Comparison of ENCODE assay signal across 20 mouse cellular contexts in the genomic region with DNA sequence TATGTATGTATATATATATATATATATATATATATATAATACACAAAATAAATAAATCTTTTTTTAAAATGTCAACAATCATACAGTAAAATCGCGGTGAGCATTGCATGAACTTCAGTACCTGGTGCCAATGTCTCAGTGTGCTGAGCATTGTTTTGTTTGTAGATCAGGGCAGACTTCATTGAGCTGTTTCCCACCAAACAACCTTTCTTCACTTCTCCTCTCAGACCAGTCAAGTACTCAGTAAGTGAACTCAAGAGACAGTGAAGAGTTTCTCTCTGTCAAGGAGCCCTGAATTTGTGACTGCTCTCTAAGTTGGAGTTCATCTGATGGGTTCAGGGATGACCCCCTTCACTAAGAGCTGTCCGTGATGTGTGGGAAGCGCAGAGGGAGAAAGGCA. TPM values are rescaled to one million over a fixed set of nuclear protein-coding genes. Genes with fewer than 3 reads are reported as not detected.
DNase-seq lines count a peak whose midpoint lies in the region; ATAC-seq lines count a peak whose summit lies in the region.
"Had no signal": no experiment of that assay in that cellular context is flagged by ENCODE, and none has a peak within 500 bp of the region (broad histone marks: within the 10 kb centered on the region; RNA-seq: fewer than 3 reads in every experiment).

No protein-coding gene starts in this region.

- peak; percentile 59 for DNase-seq in heart, adult 11 months
- no peak for DNase-seq in heart, postnatal 4 days
- DNase-seq in midbrain, embryonic 11.5 days (ENCODE audit: low spot score, missing footprints): peak; percentile 70
- DNase-seq: adrenal gland, adult 2 months; adrenal gland, adult 8-10 months; adrenal gland, postnatal 10 days; adrenal gland, postnatal 14 days; adrenal gland, postnatal 25 days; adrenal gland, postnatal 36 days; B cell, adult 2 months; cerebellum, adult 11 months; cerebellum, adult 11-12 months; cerebellum, adult 18-20 months had no signal

- H3K9ac ChIP-seq in midbrain, embryonic 11.5 days (ENCODE audit: low read length): no peak overlapping the region
- no peak overlapping the region for H3K9ac ChIP-seq in midbrain, embryonic 15.5 days

- H3K27ac ChIP-seq in midbrain, embryonic 11.5 days (ENCODE audit: low read depth, low read length): no peak overlapping the region
- H3K27ac ChIP-seq in midbrain, embryonic 15.5 days: no peak overlapping the region

- no peak overlapping the region for H3K4me3 ChIP-seq in midbrain, embryonic 11.5 days (ENCODE audit: low read depth, low read length)
- H3K4me3 ChIP-seq in midbrain, embryonic 15.5 days: no peak overlapping the region

- no peak overlapping the region for H3K4me2 ChIP-seq in midbrain, embryonic 11.5 days
- H3K4me2 ChIP-seq in midbrain, embryonic 15.5 days: no peak overlapping the region

- H3K9me3 ChIP-seq in midbrain, embryonic 11.5 days (ENCODE audit: control insufficient read depth, low read length): no peaks in the 10 kb centered on the region
- no peaks in the 10 kb centered on the region for H3K9me3 ChIP-seq in midbrain, embryonic 15.5 days

- no peak for ATAC-seq in midbrain, embryonic 11.5 days (ENCODE audit: low FRiP score)
- no peak for ATAC-seq in midbrain, embryonic 15.5 days (replicated peaks)
- ATAC-seq: activated CD4-positive, CD25-positive, alpha-beta regulatory T cell, adult 4 months; CD4-positive, CD25-positive, alpha-beta regulatory T cell, adult 4 months; Patski had no signal

- WGBS in midbrain, embryonic 11.5 days: 85% methylated on average over 4 of the region's 4 CpGs
- 90% methylated on average over 4 of the region's 4 CpGs for WGBS in midbrain, embryonic 15.5 days

- no peaks in the 10 kb centered on the region for H3K36me3 ChIP-seq in midbrain, embryonic 11.5 days (ENCODE audit: control insufficient read depth, insufficient read depth, low read length)
- H3K36me3 ChIP-seq in midbrain, embryonic 15.5 days (replicated peaks): no peaks in the 10 kb centered on the region
- H3K36me3 ChIP-seq: G1E had no signal

- no peaks in the 10 kb centered on the region for H3K27me3 ChIP-seq in midbrain, embryonic 11.5 days (ENCODE audit: control insufficient read depth, insufficient read depth, low read length)
- H3K27me3 ChIP-seq in midbrain, embryonic 15.5 days (replicated peaks): no peaks in the 10 kb centered on the region; the same call in 1 of the 2 replicates
- H3K27me3 ChIP-seq: CH12.LX had no signal

- no peaks in the 10 kb centered on the region for H3K4me1 ChIP-seq in midbrain, embryonic 11.5 days (ENCODE audit: control insufficient read depth, insufficient read depth, low read length)
- no peaks in the 10 kb centered on the region for H3K4me1 ChIP-seq in midbrain, embryonic 15.5 days

RNA-seq across cellular contexts. Expression of gene Crnkl1, which starts 37.8 kb away (rescaled TPM):
- total RNA-seq in heart, postnatal 4 days (2021): 10 to 100 TPM; 17.5 to 18.7 TPM
- 44.2 and 46.6 TPM in 2 replicates for polyA plus RNA-seq in midbrain, embryonic 11.5 days (2014; fragmentation: Nextera tagmentation; extraction: Ambion mirVana)
- 23.8 and 25.1 TPM in 2 replicates for polyA plus RNA-seq in midbrain, embryonic 15.5 days (2015; fragmentation: Nextera tagmentation; extraction: Ambion mirVana)

RNA-seq across cellular contexts. Expression of gene Cfap61, which starts 38.0 kb away (rescaled TPM):
- total RNA-seq in heart, postnatal 4 days (2021): under 1 TPM; 0.41 to 0.79 TPM
- 0.87 and 1.2 TPM in 2 replicates for polyA plus RNA-seq in midbrain, embryonic 11.5 days (2014; fragmentation: Nextera tagmentation; extraction: Ambion mirVana)
- 3.5 and 3.7 TPM in 2 replicates for polyA plus RNA-seq in midbrain, embryonic 15.5 days (2015; fragmentation: Nextera tagmentation; extraction: Ambion mirVana)
- total RNA-seq: CH12.LX, MEL had no signal
- polyA plus RNA-seq: activated CD4-positive, CD25-positive, alpha-beta regulatory T cell, adult 4 months; CD4-positive, CD25-positive, alpha-beta regulatory T cell, adult 4 months; G1E had no signal
